Mouse (Mus musculus): ENCODE results near the gene Scgb1c1. TPM values are rescaled to one million over a fixed set of nuclear protein-coding genes. Genes with fewer than 3 reads are reported as not detected.

Gene Scgb1c1
- polyA plus RNA-seq, 1 experiment from 2014 or later = not detected

GRCm38 (mm10) chr7:140828171-140828881, 17.0 kb upstream of the Scgb1c1 start:
- no peaks in the 10 kb centered on the region for H3K9me3 ChIP-seq
- 47% methylated on average over 8 of the region's 8 CpGs for WGBS
- H3K36me3 ChIP-seq (replicated peaks) = no peaks in the 10 kb centered on the region
- ATAC-seq (ENCODE audit: low FRiP score) = no peak
- H3K9ac ChIP-seq = no peak overlapping the region
- no peak overlapping the region for H3K4me2 ChIP-seq
- H3K4me3 ChIP-seq (replicated peaks) = no peak overlapping the region
- H3K27ac ChIP-seq = no peak overlapping the region
- peaks cover 10% of the 10 kb centered on the region for H3K27me3 ChIP-seq
- H3K4me1 ChIP-seq = no peaks in the 10 kb centered on the region

- H3K9ac ChIP-seq = no peak overlapping the region
- no peaks in the 10 kb centered on the region for H3K36me3 ChIP-seq (replicated peaks)
- no peak for ATAC-seq (ENCODE audit: low FRiP score)
- no peaks in the 10 kb centered on the region for H3K4me1 ChIP-seq
- H3K4me3 ChIP-seq (replicated peaks) = no peak overlapping the region
- no peak overlapping the region for H3K27ac ChIP-seq
- no peak overlapping the region for H3K4me2 ChIP-seq
- peaks cover 10% of the 10 kb centered on the region for H3K27me3 ChIP-seq
- H3K9me3 ChIP-seq = no peaks in the 10 kb centered on the region
- 79% methylated on average over 6 of the region's 6 CpGs for WGBS
Observed at GRCm38 (mm10) chr7:140831447-140831846, 13.9 kb upstream of the Scgb1c1 start.

- H3K4me1 ChIP-seq = no peaks in the 10 kb centered on the region
- H3K9ac ChIP-seq = no peak overlapping the region
- 83% methylated on average over 4 of the region's 4 CpGs for WGBS
- no peak overlapping the region for H3K4me2 ChIP-seq
- H3K27me3 ChIP-seq = peaks cover 3% of the 10 kb centered on the region; the same call in 1 of the 2 replicates
- no peaks in the 10 kb centered on the region for H3K9me3 ChIP-seq
- H3K4me3 ChIP-seq (replicated peaks) = no peak overlapping the region
- H3K27ac ChIP-seq = no peak overlapping the region
- no peaks in the 10 kb centered on the region for H3K36me3 ChIP-seq (replicated peaks)
- no peak for ATAC-seq (ENCODE audit: low FRiP score)
Observed at GRCm38 (mm10) chr7:140833341-140833740, 12.0 kb upstream of the Scgb1c1 start.

GRCm38 (mm10) chr7:140834968-140835757, 10.2 kb upstream of the Scgb1c1 start, which contains the start of gene Urah:
Gene Urah (plus strand): TSS chr7:140835018.
- H3K4me1 ChIP-seq = no peaks in the 10 kb centered on the region
- H3K36me3 ChIP-seq (replicated peaks) = no peaks in the 10 kb centered on the region
- no peak for ATAC-seq (ENCODE audit: low FRiP score)
- peaks cover 3% of the 10 kb centered on the region; the same call in 1 of the 2 replicates for H3K27me3 ChIP-seq
- no peak within 1 kb of the TSS for H3K4me3 ChIP-seq (replicated peaks)
- no peak within 1 kb of the TSS for H3K27ac ChIP-seq
- WGBS = 45% methylated on average over 20 of the region's 20 CpGs
- no peak within 1 kb of the TSS for H3K4me2 ChIP-seq
- no peak within 1 kb of the TSS for H3K9ac ChIP-seq
- H3K9me3 ChIP-seq = no peaks in the 10 kb centered on the region

- no peak for ATAC-seq (ENCODE audit: low FRiP score)
- WGBS = 77% methylated on average over 2 of the region's 2 CpGs
- H3K27me3 ChIP-seq = peaks cover 6% of the 10 kb centered on the region
- no peak overlapping the region for H3K9ac ChIP-seq
- no peak overlapping the region for H3K4me3 ChIP-seq (replicated peaks)
- H3K9me3 ChIP-seq = no peaks in the 10 kb centered on the region
- H3K36me3 ChIP-seq (replicated peaks) = no peaks in the 10 kb centered on the region
- no peak overlapping the region for H3K27ac ChIP-seq
- H3K4me2 ChIP-seq = no peak overlapping the region
- no peaks in the 10 kb centered on the region for H3K4me1 ChIP-seq
Observed at GRCm38 (mm10) chr7:140835758-140836087, 9.6 kb upstream of the Scgb1c1 start.

- H3K4me1 ChIP-seq = no peaks in the 10 kb centered on the region
- 85% methylated on average over 9 of the region's 9 CpGs for WGBS
- no peak overlapping the region for H3K4me2 ChIP-seq
- no peaks in the 10 kb centered on the region for H3K9me3 ChIP-seq
- no peak overlapping the region for H3K4me3 ChIP-seq (replicated peaks)
- no peak for ATAC-seq (ENCODE audit: low FRiP score)
- no peak overlapping the region for H3K9ac ChIP-seq
- H3K27me3 ChIP-seq = peaks cover 13% of the 10 kb centered on the region
- H3K36me3 ChIP-seq (replicated peaks) = no peaks in the 10 kb centered on the region
- H3K27ac ChIP-seq = no peak overlapping the region
Observed at GRCm38 (mm10) chr7:140836243-140837115, 8.9 kb upstream of the Scgb1c1 start.

GRCm38 (mm10) chr7:140839556-140839955, 5.8 kb upstream of the Scgb1c1 start:
- no peaks in the 10 kb centered on the region for H3K4me1 ChIP-seq
- no peaks in the 10 kb centered on the region for H3K9me3 ChIP-seq
- H3K4me2 ChIP-seq = no peak overlapping the region
- no peak overlapping the region for H3K27ac ChIP-seq
- H3K36me3 ChIP-seq (replicated peaks) = no peaks in the 10 kb centered on the region
- no peak overlapping the region for H3K9ac ChIP-seq
- peaks cover 37% of the 10 kb centered on the region for H3K27me3 ChIP-seq
- 62% methylated on average over 5 of the region's 5 CpGs for WGBS
- H3K4me3 ChIP-seq (replicated peaks) = no peak overlapping the region
- no peak for ATAC-seq (ENCODE audit: low FRiP score)

GRCm38 (mm10) chr7:140840750-140841735, 4.3 kb upstream of the Scgb1c1 start:
- no peak overlapping the region for H3K9ac ChIP-seq
- ATAC-seq (ENCODE audit: low FRiP score) = no peak
- H3K9me3 ChIP-seq = no peaks in the 10 kb centered on the region
- 45% methylated on average over 17 of the region's 19 CpGs for WGBS
- H3K36me3 ChIP-seq (replicated peaks) = no peaks in the 10 kb centered on the region
- peaks cover 43% of the 10 kb centered on the region for H3K27me3 ChIP-seq
- H3K4me1 ChIP-seq = 0 out of 2 replicates have a peak, but pooled peaks cover 2% of the 10 kb centered on the region
- H3K4me3 ChIP-seq (replicated peaks) = no peak overlapping the region
- no peak overlapping the region for H3K4me2 ChIP-seq
- no peak overlapping the region for H3K27ac ChIP-seq

- Histone ChIP-seq H3K36me3 (replicated peaks) (no peaks in the 10 kb centered on the region), H3K27me3 (peaks cover 51% of the 10 kb centered on the region)
- WGBS = 74% methylated on average over 7 of the region's 7 CpGs
Observed at GRCm38 (mm10) chr7:140843806-140844205, 1.5 kb upstream of the Scgb1c1 start.

GRCm38 (mm10) chr7:140845683-140846082, 336 bp downstream of the Scgb1c1 start:
- no peak overlapping the region for H3K9ac ChIP-seq
- no peak overlapping the region for H3K4me2 ChIP-seq
- H3K36me3 ChIP-seq (replicated peaks) = no peaks in the 10 kb centered on the region
- ATAC-seq (ENCODE audit: low FRiP score) = no peak
- H3K4me3 ChIP-seq (replicated peaks) = no peak overlapping the region
- H3K9me3 ChIP-seq = no peaks in the 10 kb centered on the region
- 69% methylated on average over 4 of the region's 4 CpGs for WGBS
- 0 out of 2 replicates have a peak, but pooled peaks cover 2% of the 10 kb centered on the region for H3K4me1 ChIP-seq
- peaks cover 49% of the 10 kb centered on the region for H3K27me3 ChIP-seq
- no peak overlapping the region for H3K27ac ChIP-seq

More at GRCm38 (mm10) chr7:140843806-140844205, 1.5 kb upstream of the Scgb1c1 start:
- H3K27ac ChIP-seq = no peak overlapping the region
- H3K4me2 ChIP-seq = no peak overlapping the region
- no peaks in the 10 kb centered on the region for H3K9me3 ChIP-seq
- 0 out of 2 replicates have a peak, but pooled peaks cover 2% of the 10 kb centered on the region for H3K4me1 ChIP-seq
- H3K4me3 ChIP-seq (replicated peaks) = no peak overlapping the region
- ATAC-seq (ENCODE audit: low FRiP score) = no peak
- no peak overlapping the region for H3K9ac ChIP-seq

- Histone ChIP-seq H3K9me3 (no peaks in the 10 kb centered on the region), H3K4me2 (no peak overlapping the region), H3K27ac (no peak overlapping the region), H3K9ac (no peak overlapping the region), H3K27me3 (peaks cover 39% of the 10 kb centered on the region), H3K36me3 (replicated peaks) (peaks cover 4% of the 10 kb centered on the region), H3K4me1 (0 out of 2 replicates have a peak, but pooled peaks cover 2% of the 10 kb centered on the region), H3K4me3 (replicated peaks) (no peak overlapping the region)
- WGBS = 86% methylated on average over 10 of the region's 10 CpGs
- no peak for ATAC-seq (ENCODE audit: low FRiP score)
Observed at GRCm38 (mm10) chr7:140846676-140847075, 1.3 kb downstream of the Scgb1c1 start.
